Mouse (Mus musculus) bone marrow, adult 2 months (tissue): Measurements from ENCODE around the gene Tnfaip3. TPM values are rescaled to one million over a fixed set of nuclear protein-coding genes. Genes with fewer than 3 reads are reported as not detected.

Source experiments
- H3K27ac ChIP-seq: fragments of 200-500 bp; 2 replicates; pipeline ENCODE4 v1.5.1; 2012; ENCODE audit warnings: low read depth, mild to moderate bottlenecking, control low read depth, inconsistent platforms, low read length; ENCODE audit not compliant: control insufficient read depth, poor library complexity, insufficient read depth
- H3K4me1 ChIP-seq: fragments of 200-500 bp; 2 replicates; pipeline ENCODE4 v1.6.1; 2011; ENCODE audit warnings: low read length; ENCODE audit not compliant: control insufficient read depth, insufficient read depth
- H3K4me3 ChIP-seq: fragments of 200-500 bp; replicated peaks from 2 replicates; pipeline ENCODE3; 2011; ENCODE audit warnings: mild to moderate bottlenecking, low read depth, low read length, control low read depth; ENCODE audit not compliant: control insufficient read depth
- CTCF ChIP-seq: fragments of 200-500 bp; IDR thresholded peaks from 2 replicates; pipeline ENCODE4 v1.5.1; 2011; ENCODE audit warnings: low read length, control low read depth; ENCODE audit not compliant: control insufficient read depth, insufficient read depth
- POLR2A ChIP-seq: fragments of 200-500 bp; IDR thresholded peaks from 2 replicates; pipeline ENCODE4 v1.6.1; 2011; ENCODE audit warnings: low read depth, mild to moderate bottlenecking, control low read depth, low read length, borderline replicate concordance; ENCODE audit not compliant: control insufficient read depth
- WGBS: fragments of 180-500 bp; shearing (Covaris S2); methylation state at CpG from one replicate; pipeline ENCODE4 v1.1.7; 2018; 5-methylcytosine and 5-hydroxymethylcytosine counted together
- polyA plus RNA-seq: library from polyadenylated mRNA; stranded (reverse); fragments of >200 nt; gene quantifications from 2 replicates; pipeline ENCODE4 v1.2.4, GENCODE M21; 2011; ENCODE audit warnings: low replicate concordance; ENCODE audit not compliant: missing spikeins, insufficient read depth, insufficient read length

Tnfaip3 gene
- polyA plus RNA-seq = 2.0 and 3.9 TPM in 2 replicates

- under 1% methylated on average over 38 of the region's 38 CpGs for WGBS
- TF ChIP-seq POLR2A (peak; percentile 95; the same call in 1 of the 2 replicates), CTCF (peak; percentile 91)
- Histone ChIP-seq H3K4me1 (peaks cover 5% of the 10 kb centered on the region; the same call in 1 of the 2 replicates), H3K27ac (peak within 1 kb of the TSS; percentile 88), H3K4me3 (peak within 1 kb of the TSS; percentile 76)
Measured at GRCm38 (mm10) chr10:19015257-19015862, at the start of gene Tnfaip3. Tnfaip3 (minus strand) TSS chr10:19015657.

DNA sequence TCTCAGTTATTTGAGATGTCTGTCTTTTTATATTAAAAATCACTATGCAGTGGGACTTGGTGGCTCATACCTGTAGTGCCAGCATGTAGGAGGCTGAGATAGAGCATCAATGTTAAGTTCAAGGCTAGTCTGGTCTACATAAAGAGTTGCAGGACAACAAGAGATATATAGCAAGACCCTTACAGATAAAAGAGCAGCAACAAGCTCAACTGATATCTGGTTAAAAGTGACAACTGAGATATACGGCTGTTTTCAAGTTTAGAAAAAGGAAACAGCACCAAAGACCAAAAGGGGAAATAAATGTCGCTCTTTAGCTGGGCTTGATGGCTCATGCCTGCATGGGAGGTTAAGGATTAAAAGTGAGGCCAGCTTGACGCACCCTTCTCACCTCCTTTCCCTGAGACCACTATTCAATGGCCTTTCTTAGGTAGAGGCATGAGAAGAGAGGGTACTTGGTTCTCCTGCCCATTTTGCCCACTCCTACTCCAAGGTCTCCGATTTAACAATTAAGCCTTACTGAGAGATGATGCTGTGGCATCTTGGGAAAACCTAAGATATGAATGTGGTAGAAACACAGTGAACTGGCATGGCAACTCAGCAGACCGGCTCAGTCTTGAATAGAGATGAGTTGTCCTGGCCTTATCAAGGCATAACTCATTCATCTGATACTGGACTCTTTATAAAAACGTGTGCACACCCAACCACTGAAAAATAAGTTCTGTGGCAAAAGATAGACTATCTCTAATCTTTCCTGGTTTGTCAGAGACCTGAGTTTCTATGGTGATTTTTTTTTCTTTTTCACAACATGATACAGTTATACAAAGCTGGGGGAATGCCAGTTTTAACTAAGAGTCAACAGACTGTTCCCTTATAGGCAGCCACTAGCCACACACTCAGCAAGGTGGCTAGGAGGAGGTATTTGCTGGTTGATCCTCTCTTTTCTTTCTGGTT is 49.5 kb upstream of the Tnfaip3 start:
- TF ChIP-seq POLR2A = no peak
- TF ChIP-seq CTCF = no peak
- Histone ChIP-seq H3K4me3 (no peak overlapping the region), H3K4me1 (peaks cover 7% of the 10 kb centered on the region), H3K27ac (no peak overlapping the region; the same call in 1 of the 2 replicates)
- WGBS = 28% methylated on average over 6 of the region's 6 CpGs

DNA sequence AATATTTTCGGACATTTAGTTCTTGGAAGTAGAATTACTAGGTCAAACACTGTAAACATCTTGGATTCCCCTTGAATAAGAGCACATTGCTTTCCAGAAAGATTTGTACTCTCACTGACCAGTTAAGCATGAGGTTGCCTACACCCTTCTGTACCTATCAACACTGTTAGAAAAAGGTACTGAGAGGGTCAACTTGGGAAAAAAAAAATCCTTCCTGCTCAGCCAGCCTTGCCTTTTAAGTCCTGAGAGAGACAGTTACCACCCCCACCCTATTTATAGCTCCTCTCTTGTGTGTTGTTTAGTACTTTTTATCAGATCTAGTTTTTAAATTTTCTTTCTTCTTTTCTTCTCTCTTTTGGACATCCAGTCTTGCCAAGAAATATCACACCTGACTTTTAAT is 48.2 kb upstream of the Tnfaip3 start:
- H3K4me1 ChIP-seq = peaks cover 7% of the 10 kb centered on the region
- no peak overlapping the region for H3K4me3 ChIP-seq
- no peak overlapping the region for H3K27ac ChIP-seq
- TF ChIP-seq POLR2A = no peak
- TF ChIP-seq CTCF = no peak
- WGBS = 39% methylated on average over 1 of the region's 1 CpGs

DNA sequence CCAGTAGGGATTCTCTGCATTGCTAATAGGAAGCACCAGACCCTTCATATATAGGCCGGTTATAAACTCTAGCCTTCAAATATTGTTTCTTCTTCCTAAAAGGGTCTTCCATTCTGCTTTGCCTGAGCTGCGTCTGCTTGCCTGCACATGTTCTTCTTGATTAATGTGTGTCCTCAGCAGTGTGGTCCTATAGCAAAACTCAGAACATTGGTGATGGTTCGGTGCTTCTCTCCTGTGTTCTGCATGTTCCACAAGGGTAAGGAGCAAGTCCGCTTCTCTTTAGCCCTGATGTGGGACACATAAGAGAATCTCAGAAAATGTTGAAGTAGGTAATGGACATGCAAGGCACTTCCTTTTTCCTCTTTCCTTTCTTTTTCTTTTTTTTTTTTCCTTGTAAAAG is 47.8 kb upstream of the Tnfaip3 start:
- Histone ChIP-seq H3K4me1 (peaks cover 7% of the 10 kb centered on the region), H3K27ac (peak overlapping the region; percentile 85), H3K4me3 (no peak overlapping the region)
- TF ChIP-seq CTCF (no peak), POLR2A (no peak)
- 51% methylated on average over 4 of the region's 4 CpGs for WGBS

- peak overlapping the region; percentile 92 for H3K27ac ChIP-seq
- TF ChIP-seq CTCF = no peak
- no peak for TF ChIP-seq POLR2A
- peak overlapping the region; percentile 52 for H3K4me3 ChIP-seq
- peaks cover 7% of the 10 kb centered on the region for H3K4me1 ChIP-seq
- WGBS = 3% methylated on average over 15 of the region's 15 CpGs
Measured at GRCm38 (mm10) chr10:19062098-19062905, 46.8 kb upstream of the Tnfaip3 start.

- 57% methylated on average over 3 of the region's 3 CpGs for WGBS
- Histone ChIP-seq H3K27ac (no peak overlapping the region), H3K4me1 (peaks cover 7% of the 10 kb centered on the region), H3K4me3 (no peak overlapping the region)
- TF ChIP-seq CTCF = no peak
- TF ChIP-seq POLR2A = no peak
Measured at GRCm38 (mm10) chr10:19061201-19061600, 45.7 kb upstream of the Tnfaip3 start.

- no peak overlapping the region for H3K27ac ChIP-seq
- WGBS = 32% methylated on average over 1 of the region's 1 CpGs
Measured at GRCm38 (mm10) chr10:19053524-19053923, 38.1 kb upstream of the Tnfaip3 start.

More at GRCm38 (mm10) chr10:19053524-19053923, 38.1 kb upstream of the Tnfaip3 start:
- TF ChIP-seq CTCF = no peak
- no peak for TF ChIP-seq POLR2A
- no peak overlapping the region for H3K4me3 ChIP-seq
- no peaks in the 10 kb centered on the region; the same call in 1 of the 2 replicates for H3K4me1 ChIP-seq
